Mouse (Mus musculus) CH12.LX (cell line): ENCODE results near the gene Tpr.

Experiments
- CTCF ChIP-seq, 2 experiments: IDR thresholded peaks in 1 of 2; conservative IDR thresholded peaks in 1 of 2; 2 replicates each; pipeline ENCODE4 v1.5.1; 2011 to 2012; ENCODE audit warnings: low read depth in 2 of 2, low read length in 2 of 2, improper control_type of control experiment in 1 of 2, inconsistent platforms in 1 of 2, mild to moderate bottlenecking in 1 of 2, moderate library complexity in 1 of 2
- MAFK ChIP-seq: IDR thresholded peaks from 2 replicates; pipeline ENCODE4 v1.6.1; 2011; ENCODE audit warnings: low read length, improper control_type of control experiment; ENCODE audit not compliant: insufficient replicate concordance
- POLR2A ChIP-seq: IDR thresholded peaks from 2 replicates; pipeline ENCODE4 v1.6.1; 2011; ENCODE audit warnings: low read depth, mild to moderate bottlenecking, improper control_type of control experiment, low read length
- ZC3H11A ChIP-seq: IDR thresholded peaks from 2 replicates; pipeline ENCODE4 v1.6.1; 2012; ENCODE audit warnings: low read depth, mild to moderate bottlenecking, inconsistent platforms, low read length, improper control_type of control experiment

GRCm38 (mm10) chr1:150374247-150374646, 18.4 kb upstream of the Tpr start:
- TF ChIP-seq POLR2A (no peak), ZC3H11A (no peak), CTCF (conservative IDR thresholded peaks at IDR 0.05 in 1 of 2, IDR thresholded peaks at IDR 0.05 in 1 of 2; ENCODE audit: low read depth in 2 of 2, low read length in 2 of 2) (no peak), MAFK (no peak)
